Mouse (Mus musculus) myocyte (in vitro differentiated cells): ENCODE measurements around the gene Col3a1. TPM values are rescaled to one million over a fixed set of nuclear protein-coding genes. Genes with fewer than 3 reads are reported as not detected.

Experiments
- H3K27me3 ChIP-seq: one replicate; pipeline ENCODE4 v1.6.1; 2011; ENCODE audit not compliant: control insufficient read depth, insufficient read depth, insufficient read length
- H3K36me3 ChIP-seq: one replicate; pipeline ENCODE4 v1.6.1; 2011; ENCODE audit not compliant: control insufficient read depth, insufficient read depth
- H3K4me2 ChIP-seq: one replicate; pipeline ENCODE4 v1.6.1; 2011; ENCODE audit warnings: low read depth, control low read depth
- H3K4me3 ChIP-seq: one replicate; pipeline ENCODE4 v1.5.1; 2011; ENCODE audit warnings: mild to moderate bottlenecking, control low read depth, moderate library complexity
- H3K79me2 ChIP-seq: one replicate; pipeline ENCODE4 v1.6.1; 2011; ENCODE audit not compliant: control insufficient read depth, insufficient read depth
- H3ac ChIP-seq: one replicate; pipeline ENCODE4 v1.6.1; 2011; ENCODE audit not compliant: control insufficient read depth, insufficient read length
- CEBPB ChIP-seq: IDR thresholded peaks from 2 replicates; pipeline ENCODE4 v1.6.1; 2011; ENCODE audit warnings: mild to moderate bottlenecking, moderate library complexity; ENCODE audit not compliant: poor library complexity, insufficient read depth, severe bottlenecking
- E2F4 ChIP-seq: IDR thresholded peaks from one replicate; pipeline ENCODE4 v1.6.1; 2011; ENCODE audit warnings: mild to moderate bottlenecking, control low read depth, moderate library complexity; ENCODE audit not compliant: insufficient read depth
- MAX ChIP-seq: IDR thresholded peaks from one replicate; pipeline ENCODE4 v1.6.1; 2011; ENCODE audit warnings: low read depth, mild to moderate bottlenecking, control low read depth
- MYOD1 ChIP-seq, 3 experiments: IDR thresholded peaks; one replicate each; pipeline ENCODE4 v1.6.1; 2011; ENCODE audit warnings: control low read depth in 2 of 3, low read depth in 2 of 3, mild to moderate bottlenecking in 2 of 3, moderate library complexity in 1 of 3; ENCODE audit not compliant: insufficient read length in 2 of 3, control insufficient read depth in 1 of 3
- MYOG ChIP-seq, 3 experiments: IDR thresholded peaks; one replicate each; pipeline ENCODE4 v1.6.1; 2011; ENCODE audit warnings: control low read depth in 2 of 3, low read depth in 2 of 3, mild to moderate bottlenecking in 2 of 3; ENCODE audit not compliant: insufficient read length in 2 of 3, control insufficient read depth in 1 of 3, insufficient read depth in 1 of 3
- POLR2A ChIP-seq: IDR thresholded peaks from one replicate; pipeline ENCODE4 v1.6.1; 2011; ENCODE audit warnings: low read depth, mild to moderate bottlenecking, control low read depth, moderate library complexity; ENCODE audit not compliant: insufficient read length
- POLR2AphosphoS2 ChIP-seq: IDR thresholded peaks from one replicate; pipeline ENCODE4 v1.6.1; 2011; ENCODE audit warnings: low read depth, control low read depth; ENCODE audit not compliant: insufficient read length
- REST ChIP-seq: IDR thresholded peaks from one replicate; pipeline ENCODE4 v1.6.1; 2011; ENCODE audit warnings: mild to moderate bottlenecking, control low read depth, moderate library complexity; ENCODE audit not compliant: insufficient read depth, insufficient read length
- SRF ChIP-seq: IDR thresholded peaks from one replicate; pipeline ENCODE4 v1.6.1; 2011; ENCODE audit warnings: low read depth; ENCODE audit not compliant: control insufficient read depth, insufficient read length
- TCF12 ChIP-seq: IDR thresholded peaks from one replicate; pipeline ENCODE4 v1.6.1; 2011; ENCODE audit warnings: mild to moderate bottlenecking, control low read depth; ENCODE audit not compliant: poor library complexity, insufficient read depth, severe bottlenecking
- TCF3 ChIP-seq: IDR thresholded peaks from one replicate; pipeline ENCODE4 v1.6.1; 2011; ENCODE audit warnings: low read depth, control low read depth; ENCODE audit not compliant: insufficient read length
- USF1 ChIP-seq: IDR thresholded peaks from one replicate; pipeline ENCODE4 v1.6.1; 2011; ENCODE audit warnings: low read depth, mild to moderate bottlenecking, control low read depth, moderate library complexity
- polyA plus RNA-seq: library from polyadenylated mRNA; unstranded; fragments of >200 nt; fragmentation: generic; extraction: Trizol; gene quantifications from one replicate; pipeline ENCODE4 v1.2.1, GENCODE M21; 2012; ENCODE audit warnings: missing spikeins

Col3a1 gene
- polyA plus RNA-seq, 1 experiment = 708 TPM

GRCm38 (mm10) chr1:45313696-45314295, 2.5 kb downstream of the Col3a1 start:
- Histone ChIP-seq H3K4me2 (peak overlapping the region; percentile 73), H3K79me2 (peaks cover 69% of the 10 kb centered on the region), H3K36me3 (peaks cover 18% of the 10 kb centered on the region), H3K4me3 (peak overlapping the region; percentile 40), H3ac (no peak overlapping the region), H3K27me3 (no peaks in the 10 kb centered on the region)
- TF ChIP-seq MAX (peak; percentile 85), POLR2A (no peak)

- H3ac ChIP-seq = no peak overlapping the region
- no peak for TF ChIP-seq POLR2AphosphoS2
- no peak for TF ChIP-seq MYOG (IDR thresholded peaks at IDR 0.05; ENCODE audit: control insufficient read depth in 1 of 3, insufficient read depth in 1 of 3, insufficient read length in 2 of 3, low read depth in 2 of 3)
- TF ChIP-seq TCF3 = no peak
- no peak for TF ChIP-seq REST
- TF ChIP-seq MAX = no peak
- no peak for TF ChIP-seq E2F4
- no peak for TF ChIP-seq POLR2A
- TF ChIP-seq CEBPB = no peak
- no peak for TF ChIP-seq USF1
- TF ChIP-seq TCF12 = no peak
- TF ChIP-seq MYOD1 (IDR thresholded peaks at IDR 0.05; ENCODE audit: control insufficient read depth in 1 of 3, insufficient read length in 2 of 3, low read depth in 2 of 3) = no peak
- no peak for TF ChIP-seq SRF
- peaks cover 18% of the 10 kb centered on the region for H3K36me3 ChIP-seq
- H3K4me2 ChIP-seq = peak overlapping the region; percentile 73
- H3K79me2 ChIP-seq = peaks cover 88% of the 10 kb centered on the region
- H3K27me3 ChIP-seq = no peaks in the 10 kb centered on the region
- H3K4me3 ChIP-seq = peak overlapping the region; percentile 40
Measured at GRCm38 (mm10) chr1:45315767-45316528, 4.6 kb downstream of the Col3a1 start.

GRCm38 (mm10) chr1:45318241-45318640, 6.9 kb downstream of the Col3a1 start:
- peaks cover 83% of the 10 kb centered on the region for H3K79me2 ChIP-seq
- H3K36me3 ChIP-seq = peaks cover 34% of the 10 kb centered on the region
- TF ChIP-seq CEBPB (peak; percentile 77), MYOD1 (IDR thresholded peaks at IDR 0.05; ENCODE audit: control insufficient read depth in 1 of 3, insufficient read length in 2 of 3, low read depth in 2 of 3) (no peak)
- no peak overlapping the region for H3K4me3 ChIP-seq
- peak overlapping the region; percentile 12 for H3K4me2 ChIP-seq
- no peak overlapping the region for H3ac ChIP-seq
- H3K27me3 ChIP-seq = no peaks in the 10 kb centered on the region

- Histone ChIP-seq H3K36me3 (peaks cover 52% of the 10 kb centered on the region), H3ac (no peak overlapping the region), H3K27me3 (no peaks in the 10 kb centered on the region), H3K4me2 (no peak overlapping the region), H3K4me3 (no peak overlapping the region), H3K79me2 (peaks cover 56% of the 10 kb centered on the region)
- TF ChIP-seq CEBPB (no peak), MAX (no peak)
Measured at GRCm38 (mm10) chr1:45320861-45321260, 9.5 kb downstream of the Col3a1 start.

- H3K27me3 ChIP-seq = no peaks in the 10 kb centered on the region
- H3K36me3 ChIP-seq = peaks cover 88% of the 10 kb centered on the region
- H3ac ChIP-seq = no peak overlapping the region
- H3K4me3 ChIP-seq = no peak overlapping the region
- no peaks in the 10 kb centered on the region for H3K79me2 ChIP-seq
- TF ChIP-seq USF1 (no peak), REST (no peak), CEBPB (no peak)
- H3K4me2 ChIP-seq = no peak overlapping the region
Measured at GRCm38 (mm10) chr1:45329149-45329548, 17.8 kb downstream of the Col3a1 start.

- Histone ChIP-seq H3K27me3 (no peaks in the 10 kb centered on the region), H3K36me3 (no peaks in the 10 kb centered on the region), H3K79me2 (no peaks in the 10 kb centered on the region), H3ac (no peak overlapping the region), H3K4me2 (peak overlapping the region; percentile 37), H3K4me3 (no peak overlapping the region)
- TF ChIP-seq CEBPB (peak; percentile 84), SRF (no peak)
Measured at GRCm38 (mm10) chr1:45355944-45356343, 44.6 kb downstream of the Col3a1 start.
